Mouse (Mus musculus) testis, adult 2 months (tissue): Measurements from ENCODE around the gene Gpx3. TPM values are rescaled to one million over a fixed set of nuclear protein-coding genes. Genes with fewer than 3 reads are reported as not detected.

Experiments
- H3K27ac ChIP-seq: fragments of 200-500 bp; 2 replicates; pipeline ENCODE4 v1.5.1; 2012; ENCODE audit warnings: low read depth, low read length; ENCODE audit not compliant: control insufficient read depth, insufficient read depth
- H3K27me3 ChIP-seq: fragments of 200-500 bp; 2 replicates; pipeline ENCODE4 v1.6.1; 2012; ENCODE audit warnings: mild to moderate bottlenecking, low read length, moderate library complexity; ENCODE audit not compliant: control insufficient read depth, insufficient read depth
- H3K36me3 ChIP-seq: fragments of 200-500 bp; 2 replicates; pipeline ENCODE4 v1.6.1; 2012; ENCODE audit warnings: mild to moderate bottlenecking, low read length; ENCODE audit not compliant: control insufficient read depth, insufficient read depth
- H3K4me1 ChIP-seq: fragments of 200-500 bp; 2 replicates; pipeline ENCODE4 v1.6.1; 2012; ENCODE audit warnings: low read length; ENCODE audit not compliant: control insufficient read depth, insufficient read depth
- H3K4me3 ChIP-seq: fragments of 200-500 bp; 2 replicates; pipeline ENCODE4 v1.5.1; 2012; ENCODE audit warnings: low read depth, mild to moderate bottlenecking, low read length, moderate library complexity, mixed read lengths; ENCODE audit not compliant: control insufficient read depth
- CTCF ChIP-seq: fragments of 200-500 bp; IDR thresholded peaks from 2 replicates; pipeline ENCODE4 v1.5.1; 2012; ENCODE audit warnings: low read depth, mild to moderate bottlenecking, inconsistent platforms, low read length, moderate library complexity; ENCODE audit not compliant: control insufficient read depth, insufficient read depth, insufficient replicate concordance
- POLR2A ChIP-seq: fragments of 200-500 bp; IDR thresholded peaks from 2 replicates; pipeline ENCODE4 v1.6.1; 2012; ENCODE audit warnings: low read depth, mild to moderate bottlenecking, inconsistent platforms, low read length, moderate library complexity; ENCODE audit not compliant: control insufficient read depth
- polyA plus RNA-seq: library from polyadenylated mRNA; depleted of rRNA; stranded (reverse); fragments of >200 nt; gene quantifications from 2 replicates; pipeline ENCODE4 v1.2.3, GENCODE M21; 2012

Gpx3 gene
- polyA plus RNA-seq, 1 experiment: 13.0 TPM

GRCm38 (mm10) chr11:54913841-54914240 is 11.6 kb downstream of the Gpx3 start:
- no peak for TF ChIP-seq CTCF
- no peak for TF ChIP-seq POLR2A
- H3K27me3 ChIP-seq: no peaks in the 10 kb centered on the region
- no peaks in the 10 kb centered on the region for H3K36me3 ChIP-seq
- H3K4me3 ChIP-seq: no peak overlapping the region
- H3K4me1 ChIP-seq: no peaks in the 10 kb centered on the region
- H3K27ac ChIP-seq: no peak overlapping the region

- Histone ChIP-seq H3K4me3 (no peak overlapping the region), H3K27ac (no peak overlapping the region), H3K36me3 (no peaks in the 10 kb centered on the region), H3K4me1 (no peaks in the 10 kb centered on the region), H3K27me3 (no peaks in the 10 kb centered on the region)
- TF ChIP-seq CTCF (no peak), POLR2A (no peak)
Observed at GRCm38 (mm10) chr11:54917461-54917860, 15.2 kb downstream of the Gpx3 start.

- Histone ChIP-seq H3K27ac (no peak overlapping the region), H3K27me3 (no peaks in the 10 kb centered on the region), H3K36me3 (no peaks in the 10 kb centered on the region), H3K4me1 (no peaks in the 10 kb centered on the region), H3K4me3 (no peak overlapping the region)
- no peak for TF ChIP-seq POLR2A
- peak; percentile 21; the same call in 1 of the 2 replicates for TF ChIP-seq CTCF
Observed at GRCm38 (mm10) chr11:54918273-54918672, 16.0 kb downstream of the Gpx3 start.

GRCm38 (mm10) chr11:54920127-54920972 is 18.1 kb downstream of the Gpx3 start:
- H3K4me1 ChIP-seq: no peaks in the 10 kb centered on the region
- H3K36me3 ChIP-seq: no peaks in the 10 kb centered on the region
- no peak overlapping the region for H3K27ac ChIP-seq
- no peaks in the 10 kb centered on the region for H3K27me3 ChIP-seq
- H3K4me3 ChIP-seq: no peak overlapping the region
- TF ChIP-seq POLR2A (no peak), CTCF (no peak)

- TF ChIP-seq POLR2A (no peak), CTCF (no peak)
- H3K4me1 ChIP-seq: no peaks in the 10 kb centered on the region
- H3K4me3 ChIP-seq: no peak overlapping the region
- no peaks in the 10 kb centered on the region for H3K27me3 ChIP-seq
- no peak overlapping the region for H3K27ac ChIP-seq
- H3K36me3 ChIP-seq: no peaks in the 10 kb centered on the region
Observed at GRCm38 (mm10) chr11:54920973-54921580, 18.8 kb downstream of the Gpx3 start.

- Histone ChIP-seq H3K36me3 (no peaks in the 10 kb centered on the region), H3K4me3 (no peak overlapping the region), H3K27ac (no peak overlapping the region), H3K27me3 (no peaks in the 10 kb centered on the region), H3K4me1 (no peaks in the 10 kb centered on the region)
- TF ChIP-seq CTCF (no peak), POLR2A (no peak)
Observed at GRCm38 (mm10) chr11:54921798-54922197, 19.5 kb downstream of the Gpx3 start.

- Histone ChIP-seq H3K4me3 (no peak overlapping the region), H3K4me1 (no peaks in the 10 kb centered on the region), H3K27me3 (no peaks in the 10 kb centered on the region), H3K27ac (no peak overlapping the region), H3K36me3 (no peaks in the 10 kb centered on the region)
- no peak for TF ChIP-seq POLR2A
- no peak for TF ChIP-seq CTCF
Observed at GRCm38 (mm10) chr11:54922488-54922887, 20.2 kb downstream of the Gpx3 start.

GRCm38 (mm10) chr11:54924145-54924544 is 21.9 kb downstream of the Gpx3 start:
- Histone ChIP-seq H3K27ac (no peak overlapping the region), H3K4me3 (no peak overlapping the region), H3K4me1 (no peaks in the 10 kb centered on the region), H3K36me3 (no peaks in the 10 kb centered on the region), H3K27me3 (no peaks in the 10 kb centered on the region)
- no peak for TF ChIP-seq POLR2A
- TF ChIP-seq CTCF: no peak
